8 mouse cellular contexts compared by ENCODE assay signal in the genomic region with DNA sequence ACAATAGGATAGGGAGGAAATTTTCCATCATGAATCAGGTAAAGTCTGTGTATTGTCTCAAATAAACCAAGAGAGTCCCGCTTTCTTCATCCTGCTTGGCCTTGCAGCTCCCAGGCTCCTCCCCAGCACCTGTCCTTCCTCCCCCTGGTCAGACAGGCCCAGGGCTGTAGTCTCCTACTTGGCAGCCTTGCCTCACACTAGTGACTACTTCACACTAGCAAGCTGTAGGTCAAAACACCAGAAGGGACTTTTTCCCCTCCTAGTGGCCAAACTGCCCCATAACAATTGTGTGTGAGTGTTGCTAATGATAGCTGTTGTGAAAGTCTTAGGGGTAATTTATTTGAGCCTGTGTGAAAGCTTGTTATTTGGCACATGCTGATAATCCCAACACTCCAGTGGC.
DNase-seq lines count a peak whose midpoint lies in the region.

No protein-coding gene starts in this region.

- intact Hi-C loops in gastrocnemius, postnatal 14 days (cut with DNase I; ENCODE audit: low total_unique reads) = no loop called here

- peak; percentile 31 for DNase-seq in adrenal gland, postnatal 14 days
- DNase-seq in adrenal gland, adult 18-20 months (ENCODE audit: low spot score in 2 of 2) = no peak
- peak; percentile 21 for DNase-seq in kidney, postnatal 10 days
- no peak for DNase-seq in kidney, postnatal 25 days
- peak; percentile 53 for DNase-seq in 3T3-L1 (ENCODE audit: low read depth, low spot score)
- peak; percentile 71 for DNase-seq in brain, adult 2 months (ENCODE audit: low read depth, low spot score)
- DNase-seq in frontal cortex, adult 2 months (ENCODE audit: extremely low spot score in 1 of 2, low spot score in 1 of 2) = no peak
- DNase-seq in gastrocnemius, postnatal 14 days = no peak

Comparison
In these comparisons a context has a peak if more than half of its experiments do, and no peak if none do; other contexts are left out.
1. DNase-seq: peak in adrenal gland, postnatal 14 days (single experiment), kidney, postnatal 10 days (single experiment), 3T3-L1 (single experiment) and brain, adult 2 months (single experiment); none in adrenal gland, adult 18-20 months (0 of 2), kidney, postnatal 25 days (0 of 2), frontal cortex, adult 2 months (0 of 2) and gastrocnemius, postnatal 14 days (single experiment).